Mouse (Mus musculus) small intestine, adult 2 months (tissue): Measurements from ENCODE around the gene Klf7.

Experiments used
- CTCF ChIP-seq: fragments of 200-500 bp; IDR thresholded peaks from 2 replicates; pipeline ENCODE4 v1.5.1; 2012; ENCODE audit warnings: low read depth, mild to moderate bottlenecking, control low read depth, inconsistent platforms, low read length, moderate library complexity, mixed read lengths; ENCODE audit not compliant: insufficient replicate concordance, insufficient read length; ENCODE audit errors: extremely low read depth
- POLR2A ChIP-seq: fragments of 200-500 bp; IDR thresholded peaks from 2 replicates; pipeline ENCODE4 v1.6.1; 2012; ENCODE audit warnings: low read depth, mild to moderate bottlenecking, control low read depth, inconsistent platforms, low read length, moderate library complexity

DNA sequence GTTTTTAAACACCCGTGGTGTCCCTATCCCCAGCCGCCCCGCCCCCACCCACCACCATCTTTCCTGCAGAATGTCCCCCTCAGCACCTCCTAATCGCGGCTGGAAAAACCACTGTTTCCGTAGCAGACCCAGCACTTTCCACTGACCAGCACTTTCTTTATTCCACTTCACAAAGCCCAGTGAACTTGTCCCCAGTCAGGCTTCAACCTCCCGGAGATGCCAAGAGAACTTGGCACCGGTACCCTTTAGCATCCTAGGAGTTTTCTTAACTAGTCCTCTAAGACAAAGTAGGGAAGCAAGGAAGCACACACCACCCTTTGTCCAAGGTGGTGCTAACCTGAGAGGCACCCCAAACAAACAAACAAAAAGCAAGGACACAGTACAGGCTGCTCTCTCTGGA lies 2.2 kb downstream of the Klf7 start:
- TF ChIP-seq CTCF (no peak), POLR2A (no peak)
